Mouse (Mus musculus): ENCODE measurements at regions not wholly inside any gene's neighbourhood (a gene's known extent, or its start where the extent isn't known, plus 50 kb on each side); places are given as distances from the start of the nearest gene placed in this dataset.

GRCm38 (mm10) chr9:91818616-91819328 lies 374.0 kb upstream of the Plscr5 start:
- no peak for DNase-seq

DNA sequence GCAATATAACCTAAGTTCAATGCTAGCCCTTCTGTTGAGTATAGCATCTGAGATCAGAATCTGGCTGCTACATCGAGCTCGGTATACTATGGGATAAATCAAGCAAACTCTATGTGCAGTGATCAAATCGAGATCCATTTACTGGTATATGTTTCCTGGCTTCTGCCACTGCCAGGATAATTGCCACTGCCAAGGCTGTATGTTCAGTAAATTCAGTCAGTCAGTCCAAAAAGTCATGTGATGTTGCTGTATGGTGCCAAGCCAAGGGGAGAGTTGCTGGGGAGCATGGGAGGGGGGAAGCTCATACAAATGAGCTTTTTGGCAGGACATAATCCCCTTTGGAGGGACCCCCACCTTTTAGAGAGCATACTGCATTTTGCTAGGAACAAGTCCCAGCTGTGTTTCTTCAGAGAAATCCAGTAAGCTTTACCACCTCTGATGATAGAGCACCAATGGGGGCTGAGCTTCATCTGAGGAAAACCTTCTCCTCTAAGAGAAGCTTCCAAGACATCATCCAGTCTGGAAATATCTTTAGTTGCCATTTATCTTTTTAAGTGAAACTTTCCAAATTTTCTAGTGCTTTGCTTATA lies 389.3 kb upstream of the Plscr5 start:
- DNase-seq = no peak

- no peak for DNase-seq
These were observed 393.9 kb upstream of the Plscr5 start for GRCm38 (mm10) chr9:91798837-91799225.

GRCm38 (mm10) chr9:91798171-91798836 lies 394.4 kb upstream of the Plscr5 start:
- DNase-seq = no peak

- no peak for DNase-seq
These were observed 395.8 kb upstream of the Plscr5 start for GRCm38 (mm10) chr9:91796976-91797375.

DNA sequence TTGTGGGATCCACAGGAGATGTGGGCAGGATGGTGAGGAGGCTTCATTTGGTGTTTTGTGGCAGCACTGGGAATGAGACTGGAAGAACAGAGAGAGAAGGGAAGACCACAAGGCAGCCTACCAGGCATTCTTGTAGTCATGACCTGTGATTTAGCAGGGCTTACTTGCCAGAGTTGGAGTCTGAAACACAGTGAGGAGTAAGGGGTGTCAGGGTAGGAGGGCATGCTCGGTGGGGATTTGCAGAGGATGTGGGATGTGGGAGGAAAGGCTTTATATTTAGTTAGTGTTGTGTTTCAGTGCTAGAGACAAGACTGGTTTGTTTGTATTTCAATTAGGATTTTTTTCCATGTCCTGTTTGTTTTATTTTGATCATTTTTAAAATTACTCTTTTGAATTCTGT lies 387.3 kb upstream of the Zic1 start:
- no peak for DNase-seq

GRCm38 (mm10) chr9:91711106-91711505 lies 345.5 kb upstream of the Zic1 start:
- no peak for DNase-seq

- DNase-seq = no peak
These were observed 315.2 kb upstream of the Zic1 start for GRCm38 (mm10) chr9:91680859-91681258.

- DNase-seq = no peak
These were observed 301.1 kb upstream of the Zic1 start for GRCm38 (mm10) chr9:91666667-91667066.

DNA sequence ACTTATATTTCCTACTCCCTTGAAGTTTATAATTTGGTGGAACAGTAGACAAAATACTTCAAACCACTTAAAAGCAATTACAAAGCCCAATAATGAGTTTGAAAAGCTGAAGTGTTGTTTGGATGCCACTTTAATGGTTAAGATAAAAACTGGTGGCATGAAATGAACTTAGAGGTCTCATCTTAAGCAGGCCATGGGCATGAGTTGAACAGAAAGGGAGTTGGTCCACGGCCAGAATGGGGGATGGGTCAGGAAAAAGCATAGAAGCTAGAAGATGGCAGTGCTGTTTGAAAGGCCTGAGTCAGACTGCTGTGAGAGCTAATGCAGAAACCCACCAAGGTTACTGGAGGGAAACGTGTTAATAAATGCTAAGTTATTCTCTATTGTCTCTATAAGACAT lies 294.5 kb upstream of the Zic1 start:
- DNase-seq = no peak

- DNase-seq = no peak
These were observed 288.5 kb upstream of the Zic1 start for GRCm38 (mm10) chr9:91654071-91654470.

GRCm38 (mm10) chr9:91652384-91653100 lies 286.9 kb upstream of the Zic1 start:
- DNase-seq = no peak

- no peak for DNase-seq
These were observed 244.8 kb upstream of the Zic1 start for GRCm38 (mm10) chr9:91610401-91610800.

- no peak for DNase-seq
These were observed 244.0 kb upstream of the Zic1 start for GRCm38 (mm10) chr9:91609457-91610166.

DNA sequence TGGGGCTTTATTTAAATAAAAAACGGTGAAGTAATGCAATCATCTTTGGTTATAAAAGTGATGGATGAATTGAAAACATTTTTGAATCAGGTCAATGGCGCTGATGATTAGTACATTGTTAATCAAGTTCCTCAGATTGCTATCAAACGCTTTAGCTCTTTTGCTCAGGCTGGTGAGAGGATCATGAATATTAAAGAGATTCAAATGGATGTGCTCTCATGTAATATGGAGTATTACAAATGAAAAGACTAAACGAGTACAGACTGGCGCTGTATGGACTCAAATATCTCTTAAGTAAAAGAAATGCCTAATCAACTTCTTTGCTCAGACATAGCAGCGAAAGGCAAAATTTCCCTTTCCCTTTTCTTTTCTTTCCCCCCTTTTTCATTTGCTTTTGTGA lies 236.1 kb upstream of the Zic1 start:
- DNase-seq = no peak

DNA sequence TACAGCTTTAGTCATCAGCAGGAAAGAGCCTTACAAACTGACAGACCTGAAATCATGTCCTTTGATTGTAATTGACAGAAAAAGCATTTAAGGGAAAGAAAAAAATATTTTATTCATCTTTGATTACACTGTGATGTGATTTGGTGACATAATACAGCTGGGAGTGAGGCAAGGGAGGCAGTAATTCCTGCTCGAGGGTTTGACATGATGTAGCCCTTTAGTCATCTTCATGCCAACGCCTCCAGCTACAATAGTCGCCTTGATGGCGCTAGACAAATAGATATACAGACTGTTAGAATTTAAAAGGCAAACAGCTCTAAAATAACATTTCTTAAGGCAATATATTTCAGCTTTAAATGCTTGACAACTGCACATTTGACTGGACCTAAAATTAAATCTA lies 226.3 kb upstream of the Zic1 start:
- DNase-seq = no peak

DNA sequence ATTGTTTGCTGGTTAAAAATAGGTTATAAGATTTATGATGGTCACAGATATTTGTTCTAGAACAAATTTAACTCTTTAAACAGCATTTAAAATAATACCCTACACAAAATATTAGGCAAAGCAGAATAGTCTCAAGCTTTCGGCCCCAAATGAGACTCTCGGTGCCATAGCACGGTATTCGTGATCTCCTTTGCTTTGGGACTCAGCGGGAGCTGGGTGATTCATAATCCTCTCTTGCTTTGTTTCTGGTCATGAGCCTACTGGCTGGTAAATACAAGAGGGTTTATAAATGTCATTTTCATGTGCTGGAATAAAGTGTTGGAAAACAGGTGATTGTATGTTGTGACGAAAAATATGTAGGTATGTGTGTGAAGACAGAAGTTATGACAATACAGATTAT lies 223.1 kb upstream of the Zic1 start:
- no peak for DNase-seq

DNA sequence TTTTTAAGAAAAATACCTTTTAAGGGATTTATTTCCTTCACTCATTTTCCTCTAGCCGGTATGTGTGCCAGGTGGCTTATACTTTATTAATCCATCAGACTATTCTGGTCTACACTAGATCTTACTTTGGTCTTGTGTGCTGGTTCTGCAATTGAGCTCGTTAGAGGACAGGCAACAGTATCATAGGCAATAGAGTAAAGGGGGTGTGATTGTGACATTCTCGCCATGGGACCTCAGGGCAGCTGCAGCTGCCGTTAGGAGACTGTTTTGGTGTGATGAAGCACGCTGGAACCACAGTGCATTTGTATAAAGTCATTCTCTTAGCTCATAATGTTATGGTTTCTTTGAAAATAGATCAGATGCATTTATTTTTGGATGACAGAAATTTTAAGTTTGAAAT lies 222.3 kb upstream of the Zic1 start:
- no peak for DNase-seq

- DNase-seq = no peak
These were observed 221.7 kb upstream of the Zic1 start for GRCm38 (mm10) chr9:91587271-91587670.

DNA sequence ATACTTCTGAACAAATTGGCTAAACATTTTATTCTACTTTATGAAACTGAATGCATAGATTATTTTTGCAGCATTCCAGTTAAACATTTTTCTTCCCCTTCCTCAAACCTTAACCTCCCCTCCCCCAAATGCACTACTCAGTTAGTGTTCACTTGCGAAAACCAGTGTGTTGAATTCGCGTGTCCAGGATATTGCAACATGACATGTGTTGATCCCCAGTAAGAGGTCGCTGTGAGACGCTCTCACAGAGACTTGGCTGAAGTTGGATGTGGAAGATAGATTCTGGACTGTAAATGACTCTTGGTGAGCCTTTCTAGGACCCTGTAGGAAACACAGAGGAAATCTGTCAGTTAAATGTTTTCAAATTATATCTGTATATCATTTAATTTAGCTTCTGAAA lies 221.0 kb upstream of the Zic1 start:
- DNase-seq = peak; percentile 2 to 4

- no peak for DNase-seq
These were observed 208.5 kb upstream of the Zic1 start for GRCm38 (mm10) chr9:91574156-91574555.

- DNase-seq = no peak
These were observed 200.5 kb upstream of the Zic1 start for GRCm38 (mm10) chr9:91566006-91566641.
